Mouse (Mus musculus): Measurements from ENCODE around the gene Slc36a4. TPM values are rescaled to one million over a fixed set of nuclear protein-coding genes. Genes with fewer than 3 reads are reported as not detected.

The Slc36a4 gene
- polyA plus RNA-seq, 1 experiment from 2014 or later, result 7.2 TPM

DNA sequence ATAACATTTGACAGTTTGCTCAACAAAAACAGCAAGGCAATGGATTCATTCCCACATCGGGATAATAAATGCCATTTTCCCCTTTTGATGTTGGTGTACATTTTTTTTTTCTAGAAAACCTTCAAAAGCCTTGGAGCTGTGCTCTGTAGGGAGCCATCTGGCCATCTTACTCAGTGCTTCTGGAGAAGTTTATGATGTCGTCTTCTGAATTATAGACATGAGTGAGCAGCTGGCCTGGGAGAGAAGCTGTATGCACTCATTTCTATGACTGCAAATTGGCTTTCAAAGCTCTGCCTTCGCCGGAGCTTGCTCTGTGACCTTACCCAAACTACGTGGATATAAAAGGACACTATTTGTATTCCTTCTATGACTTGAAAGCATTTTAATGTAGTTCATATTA, 56.8 kb downstream of the Slc36a4 start:
- Histone ChIP-seq H3K9me3 (replicated peaks) (no peaks in the 10 kb centered on the region), H3K9ac (no peak overlapping the region), H3K27ac (no peak overlapping the region), H3K4me3 (no peak overlapping the region), H3K27me3 (no peaks in the 10 kb centered on the region), H3K4me1 (replicated peaks) (no peaks in the 10 kb centered on the region), H3K36me3 (no peaks in the 10 kb centered on the region), H3K4me2 (no peak overlapping the region)
- 78% methylated on average over 5 of the region's 5 CpGs for WGBS
- ATAC-seq (replicated peaks; ENCODE audit: insufficient number of reproducible peaks, insufficient read depth, low FRiP score, low read depth), result no peak

GRCm38 (mm10) chr9:15766821-15767220, 57.3 kb downstream of the Slc36a4 start:
- Histone ChIP-seq H3K27ac (no peak overlapping the region), H3K4me3 (no peak overlapping the region), H3K4me1 (replicated peaks) (no peaks in the 10 kb centered on the region), H3K9me3 (replicated peaks) (no peaks in the 10 kb centered on the region), H3K4me2 (no peak overlapping the region), H3K36me3 (no peaks in the 10 kb centered on the region), H3K9ac (no peak overlapping the region), H3K27me3 (no peaks in the 10 kb centered on the region)
- 74% methylated on average over 5 of the region's 5 CpGs for WGBS
- no peak for ATAC-seq (replicated peaks; ENCODE audit: insufficient number of reproducible peaks, insufficient read depth, low FRiP score, low read depth)

GRCm38 (mm10) chr9:15772766-15773165, 63.2 kb downstream of the Slc36a4 start:
- H3K27ac ChIP-seq, result no peak overlapping the region
- H3K36me3 ChIP-seq, result no peaks in the 10 kb centered on the region
- no peak overlapping the region for H3K4me2 ChIP-seq
- H3K4me1 ChIP-seq (replicated peaks), result no peaks in the 10 kb centered on the region
- WGBS, result 84% methylated on average over 12 of the region's 12 CpGs
- H3K4me3 ChIP-seq, result no peak overlapping the region
- H3K9ac ChIP-seq, result no peak overlapping the region
- no peaks in the 10 kb centered on the region for H3K9me3 ChIP-seq (replicated peaks)
- no peak for ATAC-seq (replicated peaks; ENCODE audit: insufficient number of reproducible peaks, insufficient read depth, low FRiP score, low read depth)
- no peaks in the 10 kb centered on the region for H3K27me3 ChIP-seq

DNA sequence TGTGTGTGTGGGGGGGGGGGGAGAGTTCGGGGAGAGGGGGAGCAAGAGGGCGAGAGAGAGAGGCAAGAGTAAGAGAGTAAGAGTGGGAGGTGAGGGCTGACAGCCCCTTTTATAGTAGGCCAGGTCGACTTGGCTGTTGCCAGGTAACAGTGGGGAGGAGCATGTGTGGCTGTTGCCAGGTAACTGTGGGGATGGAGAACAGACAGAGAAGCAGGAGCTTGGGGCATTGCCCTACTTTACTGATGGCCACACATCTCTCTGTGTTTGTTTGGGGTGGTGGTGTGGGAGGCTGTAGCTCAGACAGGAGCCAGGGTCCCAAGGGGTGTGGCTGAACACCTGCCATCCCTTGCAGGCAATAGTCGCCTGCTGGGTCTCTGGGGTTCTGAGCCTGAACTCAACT, 63.9 kb downstream of the Slc36a4 start:
- no peak overlapping the region for H3K27ac ChIP-seq
- H3K9me3 ChIP-seq (replicated peaks), result no peaks in the 10 kb centered on the region
- no peaks in the 10 kb centered on the region for H3K36me3 ChIP-seq
- H3K4me2 ChIP-seq, result no peak overlapping the region
- no peaks in the 10 kb centered on the region for H3K4me1 ChIP-seq (replicated peaks)
- WGBS, result 72% methylated on average over 3 of the region's 4 CpGs
- H3K27me3 ChIP-seq, result no peaks in the 10 kb centered on the region
- H3K9ac ChIP-seq, result no peak overlapping the region
- no peak for ATAC-seq (replicated peaks; ENCODE audit: insufficient number of reproducible peaks, insufficient read depth, low FRiP score, low read depth)
- H3K4me3 ChIP-seq, result no peak overlapping the region

GRCm38 (mm10) chr9:15774911-15775310, 65.4 kb downstream of the Slc36a4 start:
- H3K4me1 ChIP-seq (replicated peaks), result no peaks in the 10 kb centered on the region
- H3K27ac ChIP-seq, result no peak overlapping the region
- H3K9ac ChIP-seq, result no peak overlapping the region
- no peaks in the 10 kb centered on the region for H3K36me3 ChIP-seq
- no peak overlapping the region for H3K4me2 ChIP-seq
- H3K4me3 ChIP-seq, result no peak overlapping the region
- WGBS, result 86% methylated on average over 1 of the region's 1 CpGs
- ATAC-seq (replicated peaks; ENCODE audit: insufficient number of reproducible peaks, insufficient read depth, low FRiP score, low read depth), result no peak
- H3K27me3 ChIP-seq, result no peaks in the 10 kb centered on the region
- H3K9me3 ChIP-seq (replicated peaks), result no peaks in the 10 kb centered on the region

DNA sequence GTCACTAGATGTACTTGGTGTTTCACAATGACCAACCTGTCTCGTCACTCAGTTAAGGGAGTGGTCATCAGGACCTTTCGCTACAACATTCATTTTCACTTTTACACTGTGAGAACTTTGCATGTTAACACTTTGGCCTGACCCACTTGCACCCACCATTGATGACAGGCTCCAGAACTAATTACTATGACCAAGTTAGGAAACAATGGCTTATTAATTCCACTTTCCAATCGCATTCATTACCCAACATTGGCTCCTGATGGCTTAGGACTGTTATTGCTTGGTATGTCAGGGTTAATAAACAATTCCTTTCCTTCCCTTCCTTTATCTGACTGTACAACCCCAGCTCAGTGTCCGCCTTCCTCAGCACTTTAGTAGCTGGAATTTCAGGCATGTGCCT, 72.4 kb downstream of the Slc36a4 start:
- H3K9me3 ChIP-seq (replicated peaks), result no peaks in the 10 kb centered on the region
- WGBS, result 54% methylated on average over 4 of the region's 4 CpGs
- no peak overlapping the region for H3K9ac ChIP-seq
- no peaks in the 10 kb centered on the region for H3K27me3 ChIP-seq
- H3K4me2 ChIP-seq, result no peak overlapping the region
- H3K27ac ChIP-seq, result no peak overlapping the region
- ATAC-seq (replicated peaks; ENCODE audit: insufficient number of reproducible peaks, insufficient read depth, low FRiP score, low read depth), result no peak
- no peaks in the 10 kb centered on the region for H3K4me1 ChIP-seq (replicated peaks)
- H3K4me3 ChIP-seq, result no peak overlapping the region
- H3K36me3 ChIP-seq, result no peaks in the 10 kb centered on the region

GRCm38 (mm10) chr9:15786192-15786591, 76.7 kb downstream of the Slc36a4 start:
- Histone ChIP-seq H3K27ac (no peak overlapping the region), H3K36me3 (no peaks in the 10 kb centered on the region), H3K4me2 (no peak overlapping the region), H3K9ac (no peak overlapping the region), H3K4me3 (no peak overlapping the region), H3K9me3 (replicated peaks) (no peaks in the 10 kb centered on the region), H3K27me3 (no peaks in the 10 kb centered on the region), H3K4me1 (replicated peaks) (no peaks in the 10 kb centered on the region)
- 44% methylated on average over 3 of the region's 3 CpGs for WGBS
- no peak for ATAC-seq (replicated peaks; ENCODE audit: insufficient number of reproducible peaks, insufficient read depth, low FRiP score, low read depth)

GRCm38 (mm10) chr9:15786610-15787009, 77.1 kb downstream of the Slc36a4 start:
- 50% methylated on average over 2 of the region's 2 CpGs for WGBS
- Histone ChIP-seq H3K4me3 (no peak overlapping the region), H3K4me2 (no peak overlapping the region), H3K9ac (no peak overlapping the region), H3K27ac (no peak overlapping the region), H3K27me3 (no peaks in the 10 kb centered on the region), H3K9me3 (replicated peaks) (no peaks in the 10 kb centered on the region), H3K4me1 (replicated peaks) (no peaks in the 10 kb centered on the region), H3K36me3 (no peaks in the 10 kb centered on the region)
- ATAC-seq (replicated peaks; ENCODE audit: insufficient number of reproducible peaks, insufficient read depth, low FRiP score, low read depth), result no peak

DNA sequence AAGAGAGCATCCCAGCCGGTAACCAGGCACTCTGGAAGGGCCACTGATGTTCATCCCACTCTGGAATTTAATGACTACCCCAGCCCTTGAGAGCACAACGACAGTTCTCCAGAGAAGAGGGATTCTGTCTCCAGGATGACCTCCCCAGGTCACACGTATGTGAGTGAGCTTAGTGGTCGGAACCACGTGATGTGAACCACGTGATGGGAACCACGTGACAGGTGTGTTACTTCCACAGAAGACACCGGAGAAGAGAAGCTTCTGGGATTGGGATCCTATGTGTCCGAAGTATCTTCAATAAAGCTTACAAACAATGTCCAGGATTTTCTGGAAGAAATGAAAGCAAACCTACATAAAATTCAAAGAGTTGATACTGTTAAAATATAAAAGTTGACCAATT, 82.5 kb downstream of the Slc36a4 start:
- ATAC-seq (replicated peaks; ENCODE audit: insufficient number of reproducible peaks, insufficient read depth, low FRiP score, low read depth), result no peak
- no peak overlapping the region for H3K4me3 ChIP-seq
- no peaks in the 10 kb centered on the region for H3K36me3 ChIP-seq
- H3K9me3 ChIP-seq (replicated peaks), result no peaks in the 10 kb centered on the region
- H3K27me3 ChIP-seq, result no peaks in the 10 kb centered on the region
- no peak overlapping the region for H3K4me2 ChIP-seq
- H3K27ac ChIP-seq, result no peak overlapping the region
- H3K4me1 ChIP-seq (replicated peaks), result no peaks in the 10 kb centered on the region
- no peak overlapping the region for H3K9ac ChIP-seq
- WGBS, result 83% methylated on average over 9 of the region's 9 CpGs

Other genes with a start within 250 kb of the Slc36a4 start
- 2.1 and 2.2 TPM in 2 replicates for gene Smco4, start 216.3 kb upstream of the Slc36a4 start, polyA plus RNA-seq (2015; fragmentation: Nextera tagmentation; extraction: Ambion mirVana)
- 0.89 and 1.0 TPM in 2 replicates for gene Deup1, start 81.8 kb upstream of the Slc36a4 start, polyA plus RNA-seq (2015; fragmentation: Nextera tagmentation; extraction: Ambion mirVana)
- not detected in 2 replicates for gene Mtnr1b, start 164.8 kb downstream of the Slc36a4 start, polyA plus RNA-seq (2015; fragmentation: Nextera tagmentation; extraction: Ambion mirVana)